Mouse (Mus musculus) megakaryocyte, embryonic 14.5 days (primary cell): ENCODE measurements around the gene Alppl2. TPM values are rescaled to one million over a fixed set of nuclear protein-coding genes. Genes with fewer than 3 reads are reported as not detected.

Source experiments
- H3K27me3 ChIP-seq: replicated peaks from 2 replicates; pipeline ENCODE3; 2012; ENCODE audit warnings: inconsistent platforms
- H3K36me3 ChIP-seq: replicated peaks from 2 replicates; pipeline ENCODE3; 2012; ENCODE audit warnings: low read length, inconsistent platforms, mixed read lengths
- H3K4me1 ChIP-seq: 2 replicates; pipeline ENCODE4 v1.6.1; 2012; ENCODE audit warnings: inconsistent platforms
- H3K4me3 ChIP-seq: replicated peaks from 2 replicates; pipeline ENCODE3; 2012; ENCODE audit warnings: moderate library complexity, mild to moderate bottlenecking, inconsistent platforms
- H3K9me3 ChIP-seq: 2 replicates; pipeline ENCODE4 v1.6.1; 2012; ENCODE audit warnings: inconsistent platforms
- FLI1 ChIP-seq: IDR thresholded peaks from 2 replicates; pipeline ENCODE4 v1.6.1; 2012; ENCODE audit warnings: low read length, inconsistent platforms, mixed read lengths
- GATA1 ChIP-seq: IDR thresholded peaks from 3 replicates; pipeline ENCODE4 v1.6.1; 2012; ENCODE audit warnings: mixed read lengths, low read length, inconsistent platforms, borderline replicate concordance
- polyA plus RNA-seq: library from polyadenylated mRNA; stranded (reverse); fragments of >175 nt; gene quantifications from 2 replicates; pipeline ENCODE4 v1.2.3, GENCODE M21; 2012; ENCODE audit warnings: low replicate concordance; ENCODE audit not compliant: insufficient read depth

The Alppl2 gene
- polyA plus RNA-seq, 1 experiment: not detected

DNA sequence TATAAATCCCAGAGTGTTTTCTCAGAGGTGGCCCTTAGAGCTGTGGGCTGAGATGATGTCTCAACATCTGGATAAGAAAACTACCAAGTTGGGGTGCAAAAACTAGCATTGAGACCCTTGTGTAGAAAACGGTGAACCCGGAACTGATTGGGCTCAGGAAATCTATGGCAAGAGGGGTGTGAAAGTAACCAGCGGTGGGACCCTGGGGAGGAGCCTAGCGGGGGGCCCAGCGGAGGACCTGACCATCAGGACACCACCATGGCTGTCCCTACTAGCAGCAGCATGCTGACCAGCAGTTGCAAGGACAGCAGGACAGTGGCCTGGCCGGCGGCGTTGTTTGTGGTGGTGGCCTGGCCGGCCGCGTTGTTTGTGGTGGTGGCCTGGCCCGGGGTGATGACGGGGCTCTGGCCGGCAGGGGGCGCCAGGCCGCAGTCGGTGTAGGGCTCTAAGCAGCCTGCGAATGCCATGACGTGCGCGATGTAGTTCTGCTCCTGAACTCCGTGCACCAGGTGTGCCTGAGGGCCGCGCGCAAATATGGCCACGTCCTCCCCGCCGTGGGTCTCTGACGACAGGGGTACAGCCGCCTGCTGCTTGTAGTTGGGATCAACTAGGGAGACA, 8.7 kb upstream of the Alppl2 start:
- no peak for TF ChIP-seq FLI1
- TF ChIP-seq GATA1: no peak
- Histone ChIP-seq H3K27me3 (peaks cover 77% of the 10 kb centered on the region), H3K4me3 (peak overlapping the region; percentile 78), H3K36me3 (no peaks in the 10 kb centered on the region), H3K9me3 (no peaks in the 10 kb centered on the region), H3K4me1 (peaks cover 12% of the 10 kb centered on the region; the same call in 1 of the 2 replicates)

DNA sequence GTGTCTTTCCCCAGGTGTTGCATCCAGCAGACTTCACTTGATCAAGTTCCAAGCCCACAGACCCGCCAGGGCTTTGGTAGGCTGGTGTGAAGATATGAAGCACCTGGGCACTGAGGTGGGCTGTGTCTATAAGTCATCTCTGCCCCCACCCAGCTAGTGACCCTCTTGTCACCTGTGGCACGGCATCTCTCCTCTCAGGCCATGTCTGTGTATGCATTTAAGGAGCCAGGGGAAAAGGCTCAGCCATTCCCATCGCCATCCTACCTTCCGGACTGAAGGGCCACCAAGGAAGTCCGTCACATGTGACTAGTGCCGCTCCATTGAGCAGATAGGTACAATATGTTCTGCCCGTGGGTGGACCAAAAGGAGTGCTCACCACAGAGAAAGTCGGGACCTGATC, 5.9 kb upstream of the Alppl2 start:
- no peak for TF ChIP-seq FLI1
- TF ChIP-seq GATA1: no peak
- H3K27me3 ChIP-seq: peaks cover 66% of the 10 kb centered on the region

DNA sequence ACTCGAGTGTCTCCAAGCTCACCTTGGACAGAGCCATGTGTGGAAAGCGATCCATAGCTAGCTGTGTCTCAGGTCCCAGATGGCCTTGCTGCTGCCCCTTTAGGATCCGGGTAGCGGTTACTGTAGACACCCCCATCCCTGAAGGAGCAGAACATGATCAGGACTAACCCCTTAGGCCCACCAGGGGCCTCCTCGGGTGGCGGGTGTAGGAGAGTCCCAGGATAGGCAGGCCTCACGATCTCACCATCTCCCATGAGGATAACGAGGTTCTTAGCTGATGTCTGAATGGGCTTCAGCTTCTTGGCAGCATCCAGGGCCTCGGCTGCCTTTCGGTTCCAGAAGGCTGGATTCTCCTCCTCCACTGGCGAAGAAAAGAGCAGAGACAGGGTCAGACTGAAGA, 477 bp downstream of the Alppl2 start:
- no peak overlapping the region for H3K4me3 ChIP-seq
- no peaks in the 10 kb centered on the region for H3K36me3 ChIP-seq
- H3K4me1 ChIP-seq: no peaks in the 10 kb centered on the region; the same call in 1 of the 2 replicates
- TF ChIP-seq GATA1 (no peak), FLI1 (no peak)
- 0 out of 2 replicates have a peak, but pooled peaks cover 2% of the 10 kb centered on the region for H3K9me3 ChIP-seq
- peaks cover 60% of the 10 kb centered on the region for H3K27me3 ChIP-seq

More for the DNA sequence above, 5.9 kb upstream of the Alppl2 start:
- H3K9me3 ChIP-seq: no peaks in the 10 kb centered on the region
- no peaks in the 10 kb centered on the region for H3K36me3 ChIP-seq
- no peak overlapping the region for H3K4me3 ChIP-seq
- peaks cover 12% of the 10 kb centered on the region; the same call in 1 of the 2 replicates for H3K4me1 ChIP-seq

DNA sequence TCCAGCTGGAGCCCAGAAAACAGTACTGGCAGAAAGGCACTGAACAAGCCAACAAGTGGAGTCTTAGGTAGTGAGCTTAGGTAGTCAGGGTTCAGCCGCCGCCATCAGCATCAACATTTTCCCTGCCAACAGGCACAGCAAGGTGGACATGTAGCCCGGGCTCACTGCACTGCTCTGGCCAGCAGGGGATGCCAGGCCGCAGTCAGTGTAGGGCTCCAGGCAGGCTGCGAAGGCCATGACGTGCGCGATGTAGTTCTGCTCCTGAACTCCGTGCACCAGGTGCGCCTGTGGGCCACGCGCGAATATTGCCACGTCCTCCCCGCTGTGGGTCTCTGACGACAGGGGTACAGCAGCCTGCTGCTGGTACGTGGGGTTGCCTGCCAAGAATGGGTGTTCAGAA, 2.8 kb downstream of the Alppl2 start:
- Histone ChIP-seq H3K4me1 (no peaks in the 10 kb centered on the region; the same call in 1 of the 2 replicates), H3K27me3 (peaks cover 58% of the 10 kb centered on the region), H3K4me3 (no peak overlapping the region), H3K36me3 (no peaks in the 10 kb centered on the region), H3K9me3 (0 out of 2 replicates have a peak, but pooled peaks cover 2% of the 10 kb centered on the region)
- TF ChIP-seq FLI1 (no peak), GATA1 (no peak)

DNA sequence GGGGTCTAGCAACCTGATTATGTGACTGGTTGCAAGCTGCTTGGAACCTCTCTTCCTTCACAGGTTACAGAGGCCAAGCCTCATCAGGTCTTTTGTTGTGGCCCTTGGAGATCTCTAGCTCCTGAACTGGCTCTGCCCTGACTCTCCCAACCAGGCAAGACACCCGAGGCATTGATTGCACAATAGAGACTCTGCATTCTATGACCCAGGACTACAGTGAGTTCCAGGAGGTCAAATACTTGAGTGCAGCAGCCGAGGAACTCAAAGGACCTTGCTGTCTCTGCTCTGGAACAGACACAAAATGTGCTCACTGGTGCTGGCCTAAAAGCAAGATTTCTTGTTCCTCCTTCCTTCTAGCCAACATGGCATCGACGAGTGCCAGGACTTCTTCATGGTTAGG, 3.5 kb downstream of the Alppl2 start:
- no peaks in the 10 kb centered on the region for H3K36me3 ChIP-seq
- no peaks in the 10 kb centered on the region; the same call in 1 of the 2 replicates for H3K4me1 ChIP-seq
- H3K4me3 ChIP-seq: no peak overlapping the region
- TF ChIP-seq GATA1 (no peak), FLI1 (no peak)
- H3K9me3 ChIP-seq: 0 out of 2 replicates have a peak, but pooled peaks cover 2% of the 10 kb centered on the region
- H3K27me3 ChIP-seq: peaks cover 57% of the 10 kb centered on the region

DNA sequence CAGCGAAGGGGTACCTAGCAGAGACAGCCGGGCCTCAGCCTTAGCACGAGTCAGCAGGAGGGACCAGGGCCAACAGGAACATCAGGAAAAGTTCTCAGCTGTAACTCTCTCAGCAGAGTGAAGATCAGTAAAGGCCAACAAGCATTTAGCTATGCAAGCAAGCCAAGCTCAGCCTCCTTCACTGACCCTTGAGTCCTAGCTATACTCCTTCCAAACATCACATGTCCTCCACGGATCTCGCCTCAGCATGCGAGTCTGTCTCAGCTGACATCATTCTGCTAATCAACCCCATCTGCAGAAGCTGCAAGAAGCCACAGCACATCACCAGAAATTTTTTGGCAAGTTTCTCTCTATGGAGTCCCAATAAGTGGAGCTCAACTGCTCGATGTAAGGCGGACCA, 16.0 kb downstream of the Alppl2 start:
- no peak for TF ChIP-seq FLI1
- no peak for TF ChIP-seq GATA1
- H3K27me3 ChIP-seq: peaks cover 45% of the 10 kb centered on the region
- no peaks in the 10 kb centered on the region for H3K9me3 ChIP-seq
- no peak overlapping the region for H3K4me3 ChIP-seq
- peaks cover 10% of the 10 kb centered on the region; the same call in 1 of the 2 replicates for H3K4me1 ChIP-seq
- H3K36me3 ChIP-seq: no peaks in the 10 kb centered on the region

DNA sequence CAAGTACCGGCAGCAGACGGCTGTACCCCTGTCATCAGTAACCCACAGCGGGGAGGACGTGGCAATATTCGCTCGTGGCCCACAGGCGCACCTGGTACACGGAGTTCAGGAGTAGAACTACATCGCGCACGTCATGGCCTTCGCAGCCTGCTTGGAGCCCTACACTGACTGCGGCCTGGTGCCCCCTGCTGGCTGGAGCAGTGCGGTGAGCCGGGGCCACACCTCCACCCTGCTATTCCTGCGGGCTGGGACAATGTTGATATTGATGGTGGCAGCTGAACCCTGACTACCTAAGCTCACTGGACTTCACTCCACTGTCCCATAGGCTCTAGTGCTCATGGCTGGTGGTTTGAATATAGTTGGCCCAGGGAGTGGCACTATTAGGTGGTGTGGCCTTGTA, 19.0 kb downstream of the Alppl2 start:
- H3K4me3 ChIP-seq: peak overlapping the region; percentile 23
- H3K36me3 ChIP-seq: no peaks in the 10 kb centered on the region
- H3K27me3 ChIP-seq: peaks cover 62% of the 10 kb centered on the region
- peaks cover 15% of the 10 kb centered on the region for H3K4me1 ChIP-seq
- no peaks in the 10 kb centered on the region for H3K9me3 ChIP-seq
- no peak for TF ChIP-seq FLI1
- no peak for TF ChIP-seq GATA1

DNA sequence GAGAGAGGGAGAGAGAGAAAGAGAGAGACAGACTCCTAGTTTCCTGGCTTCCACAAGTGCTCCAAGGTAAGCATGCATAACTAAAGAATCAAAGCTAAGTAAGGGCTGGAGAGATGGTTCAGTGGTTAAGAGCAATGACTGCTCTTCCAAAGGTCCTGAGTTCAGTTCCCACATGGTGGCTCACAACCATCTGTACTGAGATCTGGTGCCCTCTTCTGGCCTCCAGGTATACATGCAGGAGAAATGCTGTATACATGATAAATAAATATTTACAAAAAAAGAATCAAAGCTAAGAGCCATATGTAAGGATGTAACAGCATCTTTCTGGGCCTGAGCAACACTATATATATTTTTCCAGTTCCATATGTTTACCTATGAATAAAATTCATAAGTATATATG, 28.8 kb downstream of the Alppl2 start:
- no peak overlapping the region for H3K4me3 ChIP-seq
- TF ChIP-seq FLI1 (no peak), GATA1 (no peak)
- peaks cover 38% of the 10 kb centered on the region for H3K27me3 ChIP-seq
- peaks cover 10% of the 10 kb centered on the region; the same call in 1 of the 2 replicates for H3K4me1 ChIP-seq
- H3K36me3 ChIP-seq: no peaks in the 10 kb centered on the region
- peaks cover 12% of the 10 kb centered on the region for H3K9me3 ChIP-seq

DNA sequence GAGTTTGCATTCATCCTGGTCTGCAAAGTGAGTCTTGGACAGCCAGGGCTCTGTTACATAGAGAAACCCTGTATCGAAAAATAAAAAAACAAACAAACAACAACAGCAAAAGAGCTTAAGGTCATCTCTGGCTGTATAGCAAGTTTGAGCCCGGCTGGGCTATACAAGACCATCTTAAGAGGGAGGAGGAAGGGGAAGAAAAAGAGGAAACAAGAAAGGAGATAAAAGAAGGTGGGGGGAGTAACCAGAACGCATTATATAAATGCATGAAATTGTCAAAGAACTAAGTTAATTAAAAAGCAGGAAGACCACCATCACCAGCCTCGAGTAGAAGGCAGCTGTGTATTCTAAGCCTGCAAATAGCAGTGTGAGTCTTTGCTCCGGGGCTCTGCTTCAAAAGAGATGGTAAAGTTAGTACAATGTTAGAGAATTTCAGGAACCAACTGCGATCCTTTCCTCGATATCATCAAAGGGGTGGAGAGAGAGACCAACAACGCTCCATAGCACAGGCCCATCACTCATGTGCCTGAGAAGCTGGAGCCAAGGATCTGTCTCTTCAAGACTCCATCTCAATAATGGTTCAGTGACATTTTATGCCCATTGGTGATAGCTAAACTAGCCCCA, 30.6 kb downstream of the Alppl2 start:
- peaks cover 12% of the 10 kb centered on the region for H3K9me3 ChIP-seq
- H3K27me3 ChIP-seq: peaks cover 28% of the 10 kb centered on the region
- H3K4me1 ChIP-seq: peaks cover 10% of the 10 kb centered on the region; the same call in 1 of the 2 replicates
- H3K36me3 ChIP-seq: no peaks in the 10 kb centered on the region
- H3K4me3 ChIP-seq: no peak overlapping the region
- TF ChIP-seq GATA1 (no peak), FLI1 (no peak)

DNA sequence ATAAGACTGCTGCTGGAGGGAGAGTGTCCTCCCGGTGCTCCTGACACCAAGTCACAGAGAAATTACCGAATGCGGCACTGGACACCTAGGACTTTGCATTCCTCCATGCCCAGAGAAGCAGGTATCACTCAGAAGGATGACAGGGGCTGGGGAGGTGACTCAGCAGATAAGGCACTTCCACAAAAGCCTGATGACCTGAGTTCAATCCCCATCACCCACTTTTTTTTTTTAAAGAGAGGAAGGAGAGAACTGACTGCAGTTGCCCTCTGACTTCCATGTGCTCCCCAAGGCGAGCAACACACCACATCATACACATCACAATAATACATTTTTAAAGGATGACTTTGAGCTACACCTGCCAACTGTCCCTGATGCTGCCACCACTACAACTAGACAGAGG, 32.7 kb downstream of the Alppl2 start:
- peaks cover 1% of the 10 kb centered on the region for H3K9me3 ChIP-seq
- H3K36me3 ChIP-seq: peaks cover under 1% of the 10 kb centered on the region
- H3K27me3 ChIP-seq: peaks cover 15% of the 10 kb centered on the region
- peaks cover 10% of the 10 kb centered on the region; the same call in 1 of the 2 replicates for H3K4me1 ChIP-seq
- TF ChIP-seq GATA1 (no peak), FLI1 (no peak)
- H3K4me3 ChIP-seq: no peak overlapping the region
